Mouse (Mus musculus) embryonic facial prominence, embryonic 15.5 days (tissue): Measurements from ENCODE around the gene Iqschfp. TPM values are rescaled to one million over a fixed set of nuclear protein-coding genes. Genes with fewer than 3 reads are reported as not detected.

Experiments used
- ATAC-seq: fragments of 200-750 bp; cut with Nextera tagmentation; 2 replicates; pipeline ENCODE4 v1.8.0; 2017; ENCODE audit warnings: low read depth, moderate TSS enrichment; ENCODE audit not compliant: insufficient number of reproducible peaks, low FRiP score, low TSS enrichment
- H3K27ac ChIP-seq: fragments of 300-500 bp; sonication (generic); replicated peaks from 2 replicates; pipeline ENCODE4 v1.5.1; 2015; ENCODE audit warnings: mild to moderate bottlenecking, inconsistent platforms
- H3K27me3 ChIP-seq: fragments of 300-500 bp; sonication (generic); 2 replicates; pipeline ENCODE4 v1.6.1; 2015; ENCODE audit warnings: inconsistent platforms
- H3K36me3 ChIP-seq: fragments of 300-500 bp; sonication (generic); 2 replicates; pipeline ENCODE4 v1.6.1; 2015; ENCODE audit warnings: mild to moderate bottlenecking, inconsistent platforms
- H3K4me1 ChIP-seq: fragments of 300-500 bp; sonication (generic); 2 replicates; pipeline ENCODE4 v1.6.1; 2015; ENCODE audit warnings: inconsistent platforms
- H3K4me2 ChIP-seq: fragments of 300-500 bp; sonication (generic); replicated peaks from 2 replicates; pipeline ENCODE4 v1.6.1; 2015; ENCODE audit warnings: mild to moderate bottlenecking, inconsistent platforms
- H3K4me3 ChIP-seq: fragments of 300-500 bp; sonication (generic); replicated peaks from 2 replicates; pipeline ENCODE4 v1.5.1; 2015; ENCODE audit warnings: mild to moderate bottlenecking, inconsistent platforms
- H3K9ac ChIP-seq: fragments of 300-500 bp; sonication (generic); 2 replicates; pipeline ENCODE4 v1.6.1; 2015; ENCODE audit warnings: inconsistent platforms
- H3K9me3 ChIP-seq: fragments of 300-500 bp; sonication (generic); replicated peaks from 2 replicates; pipeline ENCODE4 v1.6.1; 2016; ENCODE audit warnings: inconsistent platforms
- WGBS: fragments of 180-500 bp; shearing (Covaris S2); methylation state at CpG from one replicate; pipeline ENCODE4 v1.1.7; 2015; 5-methylcytosine and 5-hydroxymethylcytosine counted together
- polyA plus RNA-seq: library from polyadenylated mRNA; unstranded; fragments of >200 nt; fragmentation: Nextera tagmentation; extraction: Ambion mirVana; gene quantifications from 2 replicates; pipeline ENCODE4 v1.2.1, GENCODE M21; 2015

Iqschfp gene
- polyA plus RNA-seq, 1 experiment from 2014 or later: 0.08 TPM

GRCm38 (mm10) chr3:68484561-68484960, 592.5 kb downstream of the Iqschfp start:
- WGBS: 73% methylated on average over 4 of the region's 4 CpGs
- no peak overlapping the region for H3K27ac ChIP-seq
- no peak overlapping the region for H3K9ac ChIP-seq
- H3K4me3 ChIP-seq: no peak overlapping the region
- no peaks in the 10 kb centered on the region for H3K9me3 ChIP-seq
- no peak for ATAC-seq
- 0 out of 2 replicates have a peak, but pooled peaks cover 3% of the 10 kb centered on the region for H3K4me1 ChIP-seq
- no peaks in the 10 kb centered on the region for H3K36me3 ChIP-seq
- H3K27me3 ChIP-seq: no peaks in the 10 kb centered on the region
- no peak overlapping the region for H3K4me2 ChIP-seq

GRCm38 (mm10) chr3:68487621-68488020, 595.6 kb downstream of the Iqschfp start:
- ATAC-seq: no peak
- WGBS: 69% methylated on average over 1 of the region's 1 CpGs
- Histone ChIP-seq H3K9me3 (no peaks in the 10 kb centered on the region), H3K27me3 (no peaks in the 10 kb centered on the region), H3K4me2 (no peak overlapping the region), H3K27ac (no peak overlapping the region), H3K36me3 (no peaks in the 10 kb centered on the region), H3K9ac (no peak overlapping the region), H3K4me3 (no peak overlapping the region), H3K4me1 (peaks cover 5% of the 10 kb centered on the region; the same call in 1 of the 2 replicates)

GRCm38 (mm10) chr3:68488316-68488715, 596.3 kb downstream of the Iqschfp start:
- H3K4me1 ChIP-seq: peaks cover 12% of the 10 kb centered on the region; the same call in 1 of the 2 replicates
- 32% methylated on average over 5 of the region's 5 CpGs for WGBS
- no peak overlapping the region for H3K4me3 ChIP-seq
- no peak for ATAC-seq
- no peak overlapping the region for H3K9ac ChIP-seq
- H3K4me2 ChIP-seq: no peak overlapping the region
- no peaks in the 10 kb centered on the region for H3K27me3 ChIP-seq
- H3K9me3 ChIP-seq: no peaks in the 10 kb centered on the region
- no peak overlapping the region for H3K27ac ChIP-seq
- no peaks in the 10 kb centered on the region for H3K36me3 ChIP-seq

GRCm38 (mm10) chr3:68491516-68491915, 599.5 kb downstream of the Iqschfp start:
- Histone ChIP-seq H3K9ac (no peak overlapping the region), H3K9me3 (no peaks in the 10 kb centered on the region), H3K4me3 (no peak overlapping the region), H3K4me2 (no peak overlapping the region), H3K36me3 (no peaks in the 10 kb centered on the region), H3K27me3 (no peaks in the 10 kb centered on the region), H3K27ac (peak overlapping the region; percentile 59; the same call in 1 of the 2 replicates), H3K4me1 (peaks cover 32% of the 10 kb centered on the region)
- 56% methylated on average over 6 of the region's 6 CpGs for WGBS
- ATAC-seq: no peak

- peaks cover 32% of the 10 kb centered on the region for H3K4me1 ChIP-seq
- 52% methylated on average over 1 of the region's 1 CpGs for WGBS
- no peak for ATAC-seq
- no peak overlapping the region for H3K9ac ChIP-seq
- H3K27ac ChIP-seq: peak overlapping the region; percentile 59
- no peaks in the 10 kb centered on the region for H3K27me3 ChIP-seq
- H3K36me3 ChIP-seq: no peaks in the 10 kb centered on the region
- no peak overlapping the region for H3K4me3 ChIP-seq
- H3K9me3 ChIP-seq: no peaks in the 10 kb centered on the region
- no peak overlapping the region for H3K4me2 ChIP-seq
Observed at GRCm38 (mm10) chr3:68492066-68492465, 600.0 kb downstream of the Iqschfp start.

GRCm38 (mm10) chr3:68492513-68492912, 600.5 kb downstream of the Iqschfp start:
- ATAC-seq: no peak
- Histone ChIP-seq H3K4me3 (peak overlapping the region; percentile 57), H3K9me3 (no peaks in the 10 kb centered on the region), H3K27me3 (no peaks in the 10 kb centered on the region), H3K4me2 (peak overlapping the region; percentile 99), H3K27ac (peak overlapping the region; percentile 87), H3K36me3 (no peaks in the 10 kb centered on the region), H3K9ac (no peak overlapping the region), H3K4me1 (peaks cover 32% of the 10 kb centered on the region)
- 11% methylated on average over 3 of the region's 3 CpGs for WGBS

- no peaks in the 10 kb centered on the region for H3K27me3 ChIP-seq
- 2% methylated on average over 12 of the region's 12 CpGs for WGBS
- H3K4me1 ChIP-seq: peaks cover 29% of the 10 kb centered on the region
- peak overlapping the region; percentile 39 for H3K9ac ChIP-seq
- peak overlapping the region; percentile 57 for H3K4me3 ChIP-seq
- peak overlapping the region; percentile 87 for H3K27ac ChIP-seq
- peak overlapping the region; percentile 99 for H3K4me2 ChIP-seq
- no peaks in the 10 kb centered on the region for H3K36me3 ChIP-seq
- no peaks in the 10 kb centered on the region for H3K9me3 ChIP-seq
- ATAC-seq: peak; percentile 55
Observed at GRCm38 (mm10) chr3:68493170-68493585, 601.1 kb downstream of the Iqschfp start.

GRCm38 (mm10) chr3:68493586-68494295, 601.7 kb downstream of the Iqschfp start:
- H3K27ac ChIP-seq: peak overlapping the region; percentile 87
- peak overlapping the region; percentile 39 for H3K9ac ChIP-seq
- peak overlapping the region; percentile 99 for H3K4me2 ChIP-seq
- peaks cover 29% of the 10 kb centered on the region for H3K4me1 ChIP-seq
- WGBS: 1% methylated on average over 59 of the region's 70 CpGs
- peak; percentile 77 for ATAC-seq
- H3K27me3 ChIP-seq: no peaks in the 10 kb centered on the region
- no peaks in the 10 kb centered on the region for H3K36me3 ChIP-seq
- H3K9me3 ChIP-seq: no peaks in the 10 kb centered on the region
- peak overlapping the region; percentile 57 for H3K4me3 ChIP-seq

- H3K9ac ChIP-seq: peak overlapping the region; percentile 39
- ATAC-seq: peak; percentile 22
Observed at GRCm38 (mm10) chr3:68494296-68495095, 602.5 kb downstream of the Iqschfp start.

GRCm38 (mm10) chr3:68495096-68495735, 603.2 kb downstream of the Iqschfp start:
- WGBS: under 1% methylated on average over 38 of the region's 38 CpGs

More at GRCm38 (mm10) chr3:68494296-68495095, 602.5 kb downstream of the Iqschfp start:
- peak overlapping the region; percentile 57 for H3K4me3 ChIP-seq
- no peaks in the 10 kb centered on the region for H3K36me3 ChIP-seq
- H3K4me1 ChIP-seq: peaks cover 29% of the 10 kb centered on the region
- H3K9me3 ChIP-seq: no peaks in the 10 kb centered on the region
- H3K27me3 ChIP-seq: no peaks in the 10 kb centered on the region
- peak overlapping the region; percentile 87 for H3K27ac ChIP-seq
- under 1% methylated on average over 68 of the region's 68 CpGs for WGBS
- peak overlapping the region; percentile 99 for H3K4me2 ChIP-seq

More at GRCm38 (mm10) chr3:68495096-68495735, 603.2 kb downstream of the Iqschfp start:
- peak; percentile 49; the same call in 1 of the 2 replicates for ATAC-seq
- no peaks in the 10 kb centered on the region for H3K9me3 ChIP-seq
- H3K4me3 ChIP-seq: peak overlapping the region; percentile 57
- peak overlapping the region; percentile 39 for H3K9ac ChIP-seq
- H3K27me3 ChIP-seq: no peaks in the 10 kb centered on the region
- H3K4me2 ChIP-seq: peak overlapping the region; percentile 99
- H3K36me3 ChIP-seq: no peaks in the 10 kb centered on the region
- peak overlapping the region; percentile 87 for H3K27ac ChIP-seq
- H3K4me1 ChIP-seq: peaks cover 29% of the 10 kb centered on the region
